Mouse (Mus musculus) MEL (cell line): ENCODE data around the gene Hnrnpa1. TPM values are rescaled to one million over a fixed set of nuclear protein-coding genes. Genes with fewer than 3 reads are reported as not detected.
"Not testable (repeated sequence)": the region's sequence is repeated elsewhere in the genome, so short reads cannot be mapped to it uniquely, and the experiment has no call there.

Experiments
- DNase-seq: peaks from one replicate; pipeline ENCODE4 v3.0.0; 2011; ENCODE audit warnings: low read depth, low spot score
- H3K27ac ChIP-seq: 2 replicates; pipeline ENCODE4 v1.5.1; 2012; ENCODE audit warnings: low read depth, mild to moderate bottlenecking, control low read depth, low read length, moderate library complexity; ENCODE audit not compliant: control insufficient read depth
- H3K27me3 ChIP-seq, 2 experiments: fragments of 150-350 bp in 1 of 2; sonication (generic) in 1 of 2; 2 replicates each; pipeline ENCODE4 v1.6.1; 2012; ENCODE audit warnings: low read length in 2 of 2, mild to moderate bottlenecking in 2 of 2, improper control_type of control experiment in 1 of 2, moderate library complexity in 1 of 2; ENCODE audit not compliant: insufficient read depth in 2 of 2, control insufficient read depth in 1 of 2
- H3K36me3 ChIP-seq, 2 experiments: 2 replicates each; pipeline ENCODE4 v1.6.1; 2012 to 2014; ENCODE audit warnings: low read length in 2 of 2, improper control_type of control experiment in 1 of 2, inconsistent platforms in 1 of 2, mild to moderate bottlenecking in 1 of 2; ENCODE audit not compliant: insufficient read depth in 2 of 2, control insufficient read depth in 1 of 2
- H3K4me1 ChIP-seq, 2 experiments: fragments of 150-350 bp in 1 of 2; sonication (generic) in 1 of 2; 2 replicates each; pipeline ENCODE4 v1.6.1; 2012; ENCODE audit warnings: low read length in 2 of 2, improper control_type of control experiment in 1 of 2, mild to moderate bottlenecking in 1 of 2; ENCODE audit not compliant: insufficient read depth in 2 of 2, control insufficient read depth in 1 of 2
- H3K4me3 ChIP-seq, 2 experiments: fragments of 150-350 bp in 1 of 2; sonication (generic) in 1 of 2; 2 replicates each; pipeline ENCODE4 v1.5.1; 2012; ENCODE audit warnings: low read depth in 2 of 2, low read length in 2 of 2, mild to moderate bottlenecking in 2 of 2, moderate library complexity in 2 of 2, control low read depth in 1 of 2, improper control_type of control experiment in 1 of 2; ENCODE audit not compliant: control insufficient read depth in 1 of 2, insufficient read depth in 1 of 2
- H3K79me2 ChIP-seq: 2 replicates; pipeline ENCODE4 v1.6.1; 2012; ENCODE audit warnings: mild to moderate bottlenecking, low read length, moderate library complexity; ENCODE audit not compliant: control insufficient read depth, poor library complexity, insufficient read depth
- H3K9ac ChIP-seq: 2 replicates; pipeline ENCODE4 v1.6.1; 2012; ENCODE audit warnings: low read depth, mild to moderate bottlenecking, control low read depth, low read length, moderate library complexity; ENCODE audit not compliant: control insufficient read depth, poor library complexity, severe bottlenecking
- H3K9me3 ChIP-seq: fragments of 150-350 bp; sonication (generic); replicated peaks from 2 replicates; pipeline ENCODE4 v1.6.1; 2012; ENCODE audit warnings: mild to moderate bottlenecking, low read length, improper control_type of control experiment, moderate library complexity; ENCODE audit not compliant: insufficient read depth
- BHLHE40 ChIP-seq: IDR thresholded peaks from 2 replicates; pipeline ENCODE4 v1.6.1; 2012; ENCODE audit warnings: low read depth, mild to moderate bottlenecking, inconsistent platforms, low read length, improper control_type of control experiment, borderline replicate concordance
- CHD2 ChIP-seq: IDR thresholded peaks from 2 replicates; pipeline ENCODE4 v1.6.1; 2011; ENCODE audit warnings: low read length, improper control_type of control experiment
- GABPA ChIP-seq: IDR thresholded peaks from 2 replicates; pipeline ENCODE4 v1.6.1; 2012; ENCODE audit warnings: low read depth, mild to moderate bottlenecking, inconsistent platforms, low read length, improper control_type of control experiment, moderate library complexity
- JUND ChIP-seq: IDR thresholded peaks from 2 replicates; pipeline ENCODE4 v1.6.1; 2011; ENCODE audit warnings: low read depth, mild to moderate bottlenecking, improper control_type of control experiment, low read length
- KAT2A ChIP-seq: conservative IDR thresholded peaks from 2 replicates; pipeline ENCODE4 v1.6.1; 2012; ENCODE audit warnings: low read depth, low read length, improper control_type of control experiment, inconsistent platforms
- MEF2A ChIP-seq: IDR thresholded peaks from 2 replicates; pipeline ENCODE4 v1.6.1; 2014; ENCODE audit warnings: low read depth, mild to moderate bottlenecking, inconsistent platforms, low read length, improper control_type of control experiment; ENCODE audit not compliant: poor library complexity, insufficient replicate concordance, severe bottlenecking; ENCODE audit errors: extremely low read depth
- MYB ChIP-seq: IDR thresholded peaks from 2 replicates; pipeline ENCODE4 v1.6.1; 2011; ENCODE audit warnings: mild to moderate bottlenecking, low read depth, low read length, improper control_type of control experiment
- NELFE ChIP-seq: IDR thresholded peaks from 2 replicates; pipeline ENCODE4 v1.6.1; 2011; ENCODE audit warnings: low read depth, low read length, improper control_type of control experiment
- POLR2A ChIP-seq, 2 experiments: IDR thresholded peaks; 2 replicates each; pipeline ENCODE4 v1.6.1; 2011 to 2012; ENCODE audit warnings: low read length in 2 of 2, mild to moderate bottlenecking in 2 of 2, control low read depth in 1 of 2, improper control_type of control experiment in 1 of 2, low read depth in 1 of 2, moderate library complexity in 1 of 2; ENCODE audit not compliant: control insufficient read depth in 1 of 2, insufficient read depth in 1 of 2, poor library complexity in 1 of 2
- POLR2AphosphoS2 ChIP-seq: IDR thresholded peaks from 2 replicates; pipeline ENCODE4 v1.6.1; 2011; ENCODE audit warnings: low read length, improper control_type of control experiment
- POLR2AphosphoS5 ChIP-seq: IDR thresholded peaks from 2 replicates; pipeline ENCODE4 v1.6.1; 2012; ENCODE audit warnings: low read depth, borderline replicate concordance, mild to moderate bottlenecking, inconsistent platforms, low read length, moderate library complexity, mixed read lengths
- RCOR1 ChIP-seq: IDR thresholded peaks from 2 replicates; pipeline ENCODE4 v1.6.1; 2012; ENCODE audit warnings: low read depth, mild to moderate bottlenecking, inconsistent platforms, low read length, improper control_type of control experiment
- TCF12 ChIP-seq: IDR thresholded peaks from 2 replicates; pipeline ENCODE4 v1.6.1; 2014; ENCODE audit warnings: low read depth, mild to moderate bottlenecking, inconsistent platforms, low read length, improper control_type of control experiment, moderate library complexity
- UBTF ChIP-seq: IDR thresholded peaks from 2 replicates; pipeline ENCODE4 v1.6.1; 2012; ENCODE audit warnings: low read depth, mild to moderate bottlenecking, inconsistent platforms, low read length, improper control_type of control experiment, moderate library complexity, borderline replicate concordance; ENCODE audit not compliant: insufficient read depth
- ZMIZ1 ChIP-seq: IDR thresholded peaks from 2 replicates; pipeline ENCODE4 v1.6.1; 2012; ENCODE audit warnings: low read depth, mild to moderate bottlenecking, inconsistent platforms, low read length, improper control_type of control experiment, moderate library complexity
- polyA plus RNA-seq, 2 experiments: library from polyadenylated mRNA; stranded (reverse) in 1 of 2; unstranded in 1 of 2; fragments of >175 nt in 1 of 2; fragments of >200 nt in 1 of 2; gene quantifications; 2 replicates each; pipeline versions ENCODE4 v1.2.1 to v1.2.4; 2012; ENCODE audit warnings: low replicate concordance in 2 of 2, low read depth in 1 of 2; ENCODE audit not compliant: insufficient read length in 2 of 2, insufficient read depth in 1 of 2, missing spikeins in 1 of 2
- total RNA-seq: library from RNA; depleted of rRNA; stranded (reverse); fragments of 300-350 nt; gene quantifications from 2 replicates; pipeline ENCODE4 v1.2.3, GENCODE M21; 2012

Hnrnpa1 gene
- total and polyA plus RNA-seq, 3 experiments, result 322 to 900 TPM; not detected in 1

GRCm38 (mm10) chr15:103247782-103248400, 7.7 kb downstream of the Hnrnpa1 start:
- Histone ChIP-seq H3K4me1 (peaks cover 0 to 7% of the 10 kb centered on the region in 2 experiments; a peak in 3 of 4 replicates), H3K4me3 (no peak overlapping the region)
- TF ChIP-seq NELFE, result peak; percentile 39; the same call in 1 of the 2 replicates
- TF ChIP-seq RCOR1, result no peak
- peak; percentile 96 for TF ChIP-seq POLR2AphosphoS2
- peak; percentile 28; the same call in 1 of the 2 replicates for TF ChIP-seq POLR2AphosphoS5
- no peak for TF ChIP-seq TCF12
- TF ChIP-seq MEF2A, result no peak
- TF ChIP-seq ZMIZ1, result peak; percentile 86
- TF ChIP-seq POLR2A (IDR thresholded peaks at IDR 0.05; ENCODE audit: control insufficient read depth in 1 of 2, insufficient read depth in 1 of 2, low read depth in 1 of 2, low read length in 2 of 2, poor library complexity in 1 of 2), result peak in 1 of 2 experiments; percentile 57; a peak in 3 of 4 replicates
- TF ChIP-seq BHLHE40, result peak; percentile 40; the same call in 1 of the 2 replicates
- peak; percentile 32; the same call in 1 of the 2 replicates for TF ChIP-seq CHD2
- 0 out of 2 replicates have a peak, but pooled peaks have one; percentile 56 for TF ChIP-seq JUND
- TF ChIP-seq KAT2A, result no peak
- TF ChIP-seq UBTF, result no peak
- TF ChIP-seq MYB, result 0 out of 2 replicates have a peak, but pooled peaks have one; percentile 39
- TF ChIP-seq, all 39 proteins: peak for 9
- H3K9me3 ChIP-seq, result no peaks in the 10 kb centered on the region
- H3K9ac ChIP-seq, result no peak overlapping the region
- peak; percentile 63 for DNase-seq
- peaks cover 0 to 30% of the 10 kb centered on the region in 2 experiments for H3K36me3 ChIP-seq
- peaks cover 39% of the 10 kb centered on the region for H3K79me2 ChIP-seq
- no peak overlapping the region for H3K27ac ChIP-seq
- no peaks in the 10 kb centered on the region for H3K27me3 ChIP-seq

GRCm38 (mm10) chr15:103248401-103249313, 8.4 kb downstream of the Hnrnpa1 start:
- no peak overlapping the region for H3K4me3 ChIP-seq

GRCm38 (mm10) chr15:103249511-103249910, 9.3 kb downstream of the Hnrnpa1 start:
- H3K27ac ChIP-seq, DNase-seq, H3K9ac ChIP-seq, H3K4me3 ChIP-seq, H3K27me3 ChIP-seq, H3K4me1 ChIP-seq, H3K9me3 ChIP-seq: not testable (repeated sequence)
- Histone ChIP-seq H3K36me3 (peaks cover 0 to 28% of the 10 kb centered on the region in 2 experiments; a peak in 3 of 4 replicates), H3K79me2 (peaks cover 46% of the 10 kb centered on the region)

More at GRCm38 (mm10) chr15:103248401-103249313, 8.4 kb downstream of the Hnrnpa1 start:
- TF ChIP-seq GABPA (no peak), RCOR1 (0 out of 2 replicates have a peak, but pooled peaks have one; percentile 12), ZMIZ1 (no peak; the same call in 1 of the 2 replicates), POLR2AphosphoS2 (peak; percentile 15; the same call in 1 of the 2 replicates), POLR2A (IDR thresholded peaks at IDR 0.05; ENCODE audit: control insufficient read depth in 1 of 2, insufficient read depth in 1 of 2, low read depth in 1 of 2, low read length in 2 of 2, poor library complexity in 1 of 2) (peak in 1 of 2 experiments; percentile 23; a peak in 1 of 4 replicates)
- peaks cover 39% of the 10 kb centered on the region for H3K79me2 ChIP-seq
- H3K9ac ChIP-seq, result no peak overlapping the region
- H3K36me3 ChIP-seq, result peaks cover 0 to 28% of the 10 kb centered on the region in 2 experiments
- H3K27ac ChIP-seq, result no peak overlapping the region
- DNase-seq, result peak; percentile 31
- peaks cover 0 to 7% of the 10 kb centered on the region in 2 experiments; a peak in 3 of 4 replicates for H3K4me1 ChIP-seq
- H3K9me3 ChIP-seq, result no peaks in the 10 kb centered on the region
- H3K27me3 ChIP-seq, result no peaks in the 10 kb centered on the region
